Mouse (Mus musculus): ENCODE results near the gene Hist1h3g.

The Hist1h3g gene

DNA sequence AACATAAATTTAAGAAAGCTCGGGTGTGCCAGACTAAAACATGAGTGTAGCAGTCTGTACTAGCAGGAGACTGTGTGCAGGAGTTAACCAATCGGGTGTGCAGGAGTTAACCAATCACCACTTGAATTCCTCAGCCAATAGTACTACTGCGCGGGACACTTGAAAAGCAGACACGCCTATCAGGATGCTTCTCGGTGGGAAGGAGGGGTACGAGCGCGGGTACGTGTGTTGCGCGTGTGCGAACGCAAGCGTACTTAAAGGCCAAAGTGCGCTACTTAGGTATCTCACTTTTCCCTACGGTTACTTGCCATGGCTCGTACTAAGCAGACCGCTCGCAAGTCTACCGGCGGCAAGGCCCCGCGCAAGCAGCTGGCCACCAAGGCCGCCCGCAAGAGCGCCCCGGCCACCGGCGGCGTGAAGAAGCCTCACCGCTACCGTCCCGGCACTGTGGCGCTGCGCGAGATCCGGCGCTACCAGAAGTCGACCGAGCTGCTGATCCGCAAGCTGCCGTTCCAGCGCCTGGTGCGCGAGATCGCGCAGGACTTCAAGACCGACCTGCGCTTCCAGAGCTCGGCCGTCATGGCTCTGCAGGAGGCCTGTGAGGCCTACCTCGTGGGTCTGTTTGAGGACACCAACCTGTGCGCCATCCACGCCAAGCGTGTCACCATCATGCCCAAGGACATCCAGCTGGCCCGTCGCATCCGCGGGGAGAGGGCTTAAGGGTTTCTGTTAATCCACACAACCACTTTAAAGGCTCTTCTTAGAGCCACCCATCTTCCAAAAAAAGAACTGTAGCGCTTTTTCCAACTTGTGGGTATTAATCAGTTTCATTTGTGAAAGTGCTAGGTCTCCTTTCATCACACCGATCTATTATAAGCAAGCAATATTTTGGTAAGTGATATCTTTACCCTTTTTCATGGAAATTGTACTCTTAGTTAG lies at the start of gene Hist1h3g:
Hist1h3g (plus strand) TSS at position 286 of the 939 bp plus-strand sequence.
- DNase-seq (ENCODE audit: low spot score in 2 of 2) = peak; percentile 87 to 92

DNA sequence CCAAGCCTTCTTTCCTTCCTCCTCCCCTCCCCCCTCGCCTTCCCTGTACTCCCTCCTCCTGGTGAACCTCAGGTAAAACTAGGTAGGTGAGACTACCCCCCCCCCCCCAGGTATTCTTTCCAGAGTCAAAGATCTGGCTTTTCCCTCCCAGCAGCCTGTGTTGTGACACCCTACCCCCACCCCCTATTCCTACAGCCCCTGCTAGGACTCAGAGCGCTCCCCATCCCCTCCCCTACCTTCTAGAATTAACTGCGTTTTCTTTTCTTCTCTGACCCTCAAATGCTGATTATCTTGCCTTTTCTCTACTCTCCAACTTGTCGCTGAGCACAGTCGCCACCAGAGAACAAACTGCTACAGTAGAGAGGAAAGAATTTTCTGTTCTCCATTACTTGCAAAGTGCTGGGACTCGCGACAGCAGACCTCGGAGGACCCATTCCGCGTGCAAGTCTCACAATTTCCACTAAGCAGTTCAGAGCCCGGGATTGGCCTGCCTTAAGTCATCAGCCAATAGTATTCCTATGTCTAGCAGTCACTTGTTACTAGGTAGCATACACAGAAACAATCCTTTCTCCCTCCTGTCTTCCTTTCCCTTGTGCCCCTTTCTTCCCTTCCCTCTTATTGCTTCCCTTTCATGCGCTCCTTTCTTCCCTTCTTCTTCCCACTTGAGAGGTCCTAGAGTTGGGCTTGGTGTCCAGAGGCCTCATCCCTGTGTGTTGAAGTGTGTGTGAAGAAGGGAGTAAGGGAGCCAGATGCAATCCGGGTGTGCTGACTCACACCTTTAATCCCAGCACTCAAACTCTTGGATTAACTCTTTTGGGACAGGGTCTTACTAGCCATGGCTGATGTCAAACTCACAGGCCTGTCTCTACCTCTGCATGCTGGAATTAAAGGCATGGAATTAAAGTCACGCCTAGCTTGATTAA lies 46.6 kb upstream of the Hist1h3g start, which contains the start of gene Btn2a2:
Btn2a2 (minus strand) TSS at position 458 of the 923 bp plus-strand sequence.
- peak; percentile 28 to 51 for DNase-seq (ENCODE audit: low spot score in 2 of 2)

DNA sequence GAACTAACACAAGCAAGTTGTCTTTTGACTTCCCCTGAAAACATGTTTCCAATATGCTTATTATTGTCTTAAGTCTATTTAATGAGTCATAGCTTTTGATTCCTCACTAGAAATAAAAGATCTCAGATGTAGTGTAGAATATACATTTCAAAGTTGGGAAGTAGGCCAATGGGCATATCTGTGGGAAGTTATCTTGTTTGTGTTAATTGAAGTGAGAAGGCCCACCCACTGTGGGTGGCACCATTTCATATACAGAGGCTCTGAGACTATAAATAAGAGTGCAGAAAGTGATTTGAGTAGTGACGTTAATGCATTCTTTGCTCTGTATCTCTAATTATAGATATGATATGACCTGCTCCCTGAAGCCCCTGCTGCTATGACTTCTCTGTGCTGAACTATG lies 44.4 kb upstream of the Hist1h3g start:
- DNase-seq (ENCODE audit: low spot score in 2 of 2) = no peak

DNA sequence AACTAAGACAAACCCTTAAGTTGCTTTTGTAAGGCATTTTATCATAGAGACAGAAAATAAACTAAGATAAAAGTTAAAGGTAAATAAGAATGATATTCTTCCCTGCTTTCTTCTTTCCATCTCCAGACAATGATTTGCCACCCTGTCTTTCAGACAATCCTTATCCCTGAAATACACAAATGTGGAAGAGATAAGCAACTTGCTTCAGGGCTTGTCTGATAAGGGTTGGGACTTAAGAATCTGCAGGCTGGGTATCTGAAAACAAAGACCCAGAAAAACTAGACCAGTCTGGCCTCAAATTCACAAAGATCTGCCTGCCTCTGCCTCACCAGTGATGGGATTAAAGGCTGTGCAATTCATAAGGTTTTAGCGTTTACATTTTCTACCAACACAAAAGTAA lies 44.0 kb upstream of the Hist1h3g start:
- DNase-seq (ENCODE audit: low spot score in 2 of 2) = no peak

DNA sequence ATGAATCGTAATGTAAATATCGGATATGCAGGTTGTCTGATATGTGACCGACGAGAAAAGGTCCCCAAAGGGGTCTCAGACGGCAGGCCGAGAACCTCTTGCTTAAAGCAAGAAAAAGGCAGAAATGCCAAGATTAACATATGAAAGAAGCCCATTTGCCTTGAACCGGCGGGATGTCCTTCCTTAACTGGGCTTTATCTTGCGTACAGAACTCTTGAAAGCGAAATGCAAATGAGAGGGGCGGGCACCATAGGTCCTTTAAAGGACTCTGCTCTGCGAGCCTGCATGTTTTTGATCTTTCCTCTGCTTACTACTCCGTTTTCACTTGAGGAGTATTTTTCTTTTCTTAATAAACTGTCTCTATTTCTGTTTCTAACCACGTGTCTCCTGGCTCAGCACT lies 43.2 kb upstream of the Hist1h3g start:
- DNase-seq (ENCODE audit: low spot score in 2 of 2) = no peak

DNA sequence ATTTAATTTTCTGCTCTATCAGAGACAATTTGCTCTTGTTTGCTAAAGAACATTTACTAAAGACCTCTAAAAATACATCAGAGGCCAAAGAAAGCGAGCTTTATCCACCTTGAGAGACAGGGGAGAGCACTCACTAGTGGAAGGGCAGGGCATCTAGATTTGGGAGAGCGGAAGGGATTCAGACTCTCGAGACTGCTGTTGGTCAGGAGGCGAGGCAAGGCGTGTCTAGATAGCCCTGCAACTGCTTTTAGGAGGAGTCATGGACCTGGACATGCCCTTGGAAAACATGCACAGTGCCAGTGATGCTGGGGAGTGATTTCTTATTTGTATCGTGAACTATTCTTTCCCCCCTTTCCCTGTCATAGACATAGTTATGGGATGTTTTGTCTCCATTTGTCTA lies 39.7 kb upstream of the Hist1h3g start:
- no peak for DNase-seq (ENCODE audit: low spot score in 2 of 2)

DNA sequence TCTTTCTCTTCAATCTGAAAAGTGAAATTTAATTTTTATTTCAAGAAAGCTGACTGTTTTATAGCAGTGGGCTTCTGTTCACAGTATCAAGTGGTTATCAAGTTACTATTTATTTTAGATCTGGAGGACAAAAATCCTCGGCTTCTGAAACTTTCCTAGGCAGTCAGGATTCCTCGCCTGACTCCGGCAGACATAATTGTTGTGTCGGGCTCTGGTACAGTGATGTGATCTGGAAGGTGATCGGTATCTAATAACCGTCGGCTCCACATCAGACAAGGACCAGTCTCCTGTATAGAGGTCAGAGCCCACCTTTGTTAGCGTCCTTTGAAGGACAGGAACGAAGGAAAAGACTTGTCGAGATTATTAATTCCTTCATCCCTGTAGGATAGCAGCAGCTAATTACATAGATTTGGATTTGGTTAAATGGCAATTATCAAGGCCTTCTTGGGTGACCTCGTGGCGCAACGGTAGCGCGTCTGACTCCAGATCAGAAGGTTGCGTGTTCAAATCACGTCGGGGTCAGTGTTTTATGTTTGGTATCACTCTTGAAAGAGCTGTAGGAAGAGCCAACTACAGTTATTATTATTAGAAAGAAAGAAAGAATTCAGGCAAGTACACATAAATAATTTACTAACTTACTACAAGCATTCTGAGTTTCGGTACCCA lies 37.4 kb upstream of the Hist1h3g start:
- no peak for DNase-seq (ENCODE audit: low spot score in 2 of 2)

DNA sequence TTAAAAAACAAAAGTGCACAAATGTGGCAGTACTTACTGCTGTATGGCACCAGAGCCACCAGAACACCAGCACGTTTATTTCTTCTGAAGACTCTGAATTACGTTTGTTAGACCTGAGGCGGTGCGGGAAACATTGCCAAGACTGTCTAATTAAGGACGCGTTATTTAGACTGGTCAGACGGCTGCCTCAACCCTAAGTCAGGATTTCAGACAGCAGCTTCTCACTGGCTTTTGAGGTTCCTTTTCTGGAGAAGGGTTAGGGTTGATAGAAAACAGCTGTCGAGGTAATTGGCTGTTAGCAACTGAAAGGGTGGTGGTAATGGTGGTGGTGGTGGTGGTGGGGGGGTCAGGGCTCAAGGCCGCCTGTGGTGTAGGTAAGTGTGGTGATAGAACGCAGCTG lies 36.6 kb upstream of the Hist1h3g start:
- no peak for DNase-seq (ENCODE audit: low spot score in 2 of 2)

DNA sequence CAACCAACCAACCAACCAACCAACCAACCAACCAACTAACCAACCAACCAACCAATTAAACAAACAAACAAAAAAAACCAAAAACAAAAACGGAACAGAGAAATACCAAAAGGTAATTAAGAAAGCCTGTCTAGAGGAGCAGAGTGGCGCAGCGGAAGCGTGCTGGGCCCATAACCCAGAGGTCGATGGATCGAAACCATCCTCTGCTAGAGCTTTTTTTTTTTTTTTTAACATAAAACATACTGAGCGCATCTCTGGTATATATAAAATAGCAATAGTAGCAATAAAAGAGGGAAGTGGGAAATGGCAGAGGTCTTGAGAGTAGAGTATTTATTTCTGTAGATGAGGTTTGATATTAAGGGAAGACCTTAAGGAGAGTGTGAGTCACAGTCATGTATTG lies 35.3 kb upstream of the Hist1h3g start:
- DNase-seq (ENCODE audit: low spot score in 2 of 2) = no peak

DNA sequence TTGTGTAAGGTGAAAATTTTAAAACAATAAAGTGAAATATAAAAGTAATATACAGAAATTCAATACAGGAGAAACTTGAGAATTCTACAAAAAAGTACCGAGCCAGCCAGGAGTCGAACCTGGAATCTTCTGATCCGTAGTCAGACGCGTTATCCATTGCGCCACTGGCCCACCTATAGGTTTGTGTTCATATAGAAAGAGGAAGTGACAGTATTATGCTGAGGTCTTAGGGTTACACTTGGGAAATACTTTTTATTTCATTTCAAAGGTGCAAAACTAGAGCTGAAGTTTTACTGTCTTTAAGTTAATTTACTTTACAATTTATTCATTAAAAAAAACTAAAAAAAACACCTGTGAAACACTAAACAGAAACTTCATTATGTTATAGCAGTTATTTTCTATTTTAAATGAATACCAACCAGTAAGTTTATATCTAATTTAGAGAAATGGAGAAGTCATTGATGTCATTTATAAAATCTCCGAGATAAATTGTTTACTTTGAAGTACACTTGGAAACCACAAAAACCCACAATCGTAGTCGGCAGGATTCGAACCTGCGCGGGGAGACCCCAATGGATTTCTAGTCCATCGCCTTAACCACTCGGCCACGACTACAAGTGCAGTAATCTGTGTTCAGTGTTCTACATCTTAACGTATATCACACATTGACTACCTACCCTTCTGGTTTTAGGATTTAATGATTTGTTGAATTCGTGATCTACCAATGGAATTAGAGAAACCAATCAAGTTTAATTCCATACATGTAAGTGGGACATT lies 34.6 kb upstream of the Hist1h3g start:
- DNase-seq (ENCODE audit: low spot score in 2 of 2) = peak; percentile 68 to 78

DNA sequence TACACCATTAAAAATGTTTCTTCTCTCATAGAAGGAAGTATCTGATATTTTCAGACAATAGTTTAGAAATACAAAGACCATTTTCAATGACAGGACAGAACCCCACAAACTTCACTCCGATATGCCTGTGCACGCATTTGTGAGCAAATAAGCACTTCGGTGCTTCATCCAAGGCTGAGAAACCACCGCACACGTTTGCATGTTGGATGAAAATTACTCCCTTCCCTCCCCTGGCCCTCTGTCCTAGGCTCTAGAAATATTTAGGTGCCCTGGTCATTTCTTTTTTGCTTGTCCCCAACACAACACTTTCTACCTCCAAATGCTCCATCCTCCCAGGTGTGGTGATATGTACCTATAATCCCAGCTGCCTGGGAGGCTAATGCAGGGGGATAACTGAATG lies 33.7 kb upstream of the Hist1h3g start:
- DNase-seq (ENCODE audit: low spot score in 2 of 2) = no peak

DNA sequence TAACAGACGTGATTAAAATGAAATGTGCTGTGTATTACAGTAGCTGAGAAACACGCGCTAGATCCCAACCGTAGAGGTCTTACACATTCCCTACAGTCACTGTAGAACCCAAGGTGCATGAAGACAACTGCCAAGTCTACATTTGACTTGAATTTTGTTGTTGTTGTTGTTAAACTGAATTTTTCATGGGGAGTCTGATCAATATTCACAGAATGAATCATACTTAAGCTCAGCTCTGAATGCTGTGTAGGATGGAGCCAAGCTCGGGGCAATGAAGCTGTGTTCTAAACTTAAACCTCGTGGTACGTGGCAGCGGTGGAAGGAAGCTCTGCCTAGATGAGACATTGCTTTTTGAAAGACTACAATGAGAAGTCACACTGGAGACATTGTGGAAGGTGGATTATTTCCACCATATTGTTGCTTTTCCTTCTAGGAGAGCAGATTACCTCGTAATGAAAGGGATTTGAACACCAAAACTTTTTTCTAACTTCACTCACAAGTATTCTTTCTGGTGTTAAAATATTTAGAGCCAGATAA lies 33.1 kb upstream of the Hist1h3g start:
- no peak for DNase-seq (ENCODE audit: low spot score in 2 of 2)

DNA sequence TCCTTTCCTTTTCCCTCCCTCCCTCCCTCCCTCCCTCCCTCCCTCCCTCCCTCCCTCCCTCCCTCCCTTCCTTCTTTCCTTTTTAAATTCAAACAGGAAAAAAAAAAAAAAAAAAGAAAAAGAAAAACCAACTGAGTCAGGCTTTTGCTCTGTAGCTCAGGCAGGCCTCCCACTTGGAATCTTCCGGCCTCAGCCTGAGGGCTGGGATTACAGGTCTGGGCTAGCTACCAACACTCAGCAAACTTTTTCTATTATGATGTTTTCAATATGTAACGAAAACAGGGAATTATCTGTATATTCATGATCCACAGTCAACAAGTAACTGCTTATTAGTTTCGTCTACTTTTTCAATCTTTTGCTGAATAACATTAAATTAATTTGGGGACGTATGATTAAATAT lies 32.3 kb upstream of the Hist1h3g start:
- DNase-seq (ENCODE audit: low spot score in 2 of 2) = no peak

DNA sequence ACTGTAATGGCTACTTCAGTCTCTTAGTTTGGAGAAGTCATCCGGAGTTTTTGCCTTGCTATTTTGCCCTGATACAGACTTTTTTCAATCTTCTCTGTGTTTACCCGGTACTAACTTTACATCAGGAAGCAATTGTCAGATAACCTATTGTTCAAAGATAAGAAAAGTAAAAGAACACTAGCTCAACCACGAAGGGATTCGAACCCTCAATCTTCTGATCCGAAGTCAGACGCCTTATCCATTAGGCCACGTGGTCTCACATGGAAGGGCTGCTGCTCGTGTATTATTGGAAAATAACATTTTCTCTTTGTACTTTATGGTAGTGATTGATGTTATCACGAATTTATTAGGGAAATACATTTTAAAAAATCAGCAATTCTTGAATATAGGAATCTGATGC lies 31.4 kb upstream of the Hist1h3g start:
- DNase-seq (ENCODE audit: low spot score in 2 of 2) = peak; percentile 51 to 73

DNA sequence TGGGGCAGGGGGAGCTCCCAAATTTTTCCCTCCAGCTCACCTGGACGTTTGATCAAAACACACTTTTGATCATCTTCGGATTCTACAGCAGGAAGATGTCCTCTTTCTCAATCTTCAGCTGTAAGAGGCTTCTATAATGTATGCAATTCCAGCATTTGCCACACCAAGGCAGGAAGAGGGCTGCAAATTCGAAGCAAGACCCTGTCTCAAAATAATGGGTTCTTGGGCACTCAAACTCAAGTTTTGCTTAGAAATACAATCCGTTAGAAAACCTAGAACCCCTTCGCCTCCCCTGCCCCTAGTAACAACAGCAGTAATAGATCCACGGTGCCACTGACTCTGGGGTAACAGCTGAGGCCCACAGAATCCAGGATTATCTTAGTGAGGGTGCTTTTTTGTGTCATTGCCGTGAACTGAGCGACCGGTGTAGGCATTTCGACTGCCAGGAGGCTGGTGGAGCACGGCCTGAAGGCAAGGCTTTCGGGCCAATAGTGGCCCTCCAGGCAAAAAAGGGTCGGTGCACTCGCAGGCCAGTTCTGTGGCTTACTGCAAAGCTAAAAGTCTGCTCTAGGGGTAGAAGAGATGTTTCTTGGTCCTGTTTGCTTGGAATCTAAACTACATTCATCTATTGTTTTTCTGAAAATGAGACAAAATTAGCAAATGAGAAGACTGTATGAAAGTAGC lies 29.4 kb upstream of the Hist1h3g start:
- DNase-seq (ENCODE audit: low spot score in 2 of 2) = no peak

DNA sequence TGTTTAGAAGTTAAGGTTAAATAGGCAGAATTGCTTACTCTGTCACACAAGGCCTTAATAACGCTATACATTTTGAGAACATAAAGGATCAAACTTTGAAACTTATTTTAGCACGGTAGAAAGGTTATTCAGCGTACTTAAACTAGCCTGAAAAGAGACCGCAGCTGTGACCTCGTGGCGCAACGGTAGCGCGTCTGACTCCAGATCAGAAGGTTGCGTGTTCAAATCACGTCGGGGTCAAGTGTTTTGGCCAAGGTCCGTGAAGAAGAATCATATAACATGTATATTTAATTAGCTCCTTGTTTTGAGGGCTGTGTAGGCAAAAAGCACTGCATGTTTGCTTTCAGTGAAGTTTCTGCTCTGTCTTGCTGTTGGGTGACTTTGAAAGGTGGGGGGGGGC lies 28.9 kb upstream of the Hist1h3g start:
- DNase-seq (ENCODE audit: low spot score in 2 of 2) = peak; percentile 34 to 76

DNA sequence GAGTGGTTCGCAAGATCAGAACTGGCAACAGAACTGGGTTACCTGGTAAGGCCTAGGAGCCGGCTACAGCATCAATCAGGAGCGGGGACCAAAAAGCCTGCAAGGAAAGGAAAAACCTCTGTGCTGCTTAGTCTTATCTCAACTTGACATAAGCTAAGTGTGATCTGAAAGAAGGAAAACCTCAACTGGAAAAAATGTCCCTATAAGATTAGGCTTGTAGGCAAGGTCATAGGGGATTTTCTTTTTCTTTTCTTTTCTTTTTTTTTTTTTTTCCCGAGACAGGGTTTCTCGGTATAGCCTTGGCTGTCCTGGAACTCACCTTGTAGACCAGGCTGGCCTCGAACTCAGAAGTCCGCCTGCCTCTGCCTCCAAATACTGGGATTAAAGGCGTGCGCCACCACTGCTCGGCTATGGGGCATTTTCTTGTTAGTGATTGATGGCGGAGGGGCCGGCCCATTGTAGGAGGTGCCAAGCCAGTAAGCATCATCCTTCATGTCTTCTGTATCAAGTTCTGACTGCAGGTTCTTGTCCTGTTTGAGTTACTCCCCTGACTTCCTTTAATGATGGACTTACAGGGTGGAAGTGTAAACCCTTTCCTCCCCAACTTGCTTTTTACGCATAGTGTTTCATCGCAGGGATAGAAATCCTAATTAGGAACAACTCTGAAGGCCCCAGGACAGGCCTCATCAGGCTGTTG lies 28.3 kb upstream of the Hist1h3g start:
- no peak for DNase-seq (ENCODE audit: low spot score in 2 of 2)

DNA sequence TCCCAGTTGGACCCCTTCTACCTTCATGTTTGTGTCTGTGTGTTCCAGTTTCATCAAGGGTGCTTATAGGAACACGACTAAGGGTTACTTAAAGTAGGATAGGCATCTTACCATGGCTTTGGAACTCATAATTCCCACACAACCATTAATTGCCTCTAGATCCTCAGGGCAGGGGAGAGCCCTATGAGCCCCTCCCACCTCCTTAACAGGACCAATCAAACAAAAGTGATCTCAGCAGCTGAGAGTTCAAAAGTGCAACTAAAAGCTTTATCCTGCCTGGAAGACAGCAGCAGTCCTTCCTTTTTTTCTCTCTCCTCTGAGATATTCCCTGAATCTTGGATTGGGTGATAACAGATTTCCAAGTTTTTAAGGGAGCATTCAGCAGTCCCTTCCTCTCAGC lies 25.1 kb upstream of the Hist1h3g start:
- no peak for DNase-seq (ENCODE audit: low spot score in 2 of 2)

DNA sequence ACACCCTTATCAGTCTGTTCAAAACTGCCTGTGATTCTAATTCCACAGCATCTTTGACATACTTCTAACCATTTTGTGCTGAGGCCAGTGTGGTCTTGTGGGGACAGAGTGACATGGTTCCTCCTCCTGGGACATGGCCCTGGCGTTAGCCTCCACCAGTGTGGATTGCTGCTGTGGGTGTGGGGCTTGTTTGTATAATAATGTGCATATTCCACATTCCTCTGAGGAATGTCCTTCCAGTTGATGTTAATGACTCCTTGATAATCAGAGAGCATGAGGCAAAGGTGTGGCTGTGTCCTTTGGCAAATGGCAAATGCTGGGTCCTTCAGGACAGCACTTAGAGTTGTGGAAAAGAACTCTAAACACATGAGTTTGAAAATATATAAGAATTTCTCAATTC lies 21.7 kb upstream of the Hist1h3g start:
- DNase-seq (ENCODE audit: low spot score in 2 of 2) = no peak

DNA sequence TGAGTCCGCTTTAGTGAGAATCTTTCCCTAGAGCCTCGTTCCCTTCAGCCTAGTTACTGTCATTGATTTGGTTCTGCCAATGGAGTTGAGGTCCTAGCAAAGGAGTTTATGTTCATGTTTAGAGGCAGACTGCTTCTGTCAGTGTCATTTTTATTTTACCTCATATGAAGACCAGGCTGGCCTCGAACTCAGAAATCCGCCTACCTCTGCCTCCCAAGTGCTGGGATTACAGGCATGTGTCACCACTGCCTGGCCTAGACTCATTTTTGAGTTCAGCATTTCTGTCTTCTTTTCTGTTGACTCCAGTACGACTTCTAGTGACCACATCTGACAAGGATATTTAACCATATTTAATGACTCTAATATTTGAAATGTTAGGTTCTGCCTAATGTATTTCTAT lies 19.9 kb upstream of the Hist1h3g start:
- DNase-seq (ENCODE audit: low spot score in 2 of 2) = no peak
